Mouse (Mus musculus) C2C12 (cell line): ENCODE measurements at regions not wholly inside any gene's neighbourhood (a gene's known extent, or its start where the extent isn't known, plus 50 kb on each side); places are given as distances from the start of the nearest gene placed in this dataset.

Experiments
- H3K27me3 ChIP-seq: one replicate; pipeline ENCODE4 v1.6.1; 2011; ENCODE audit not compliant: control insufficient read depth, insufficient read depth, insufficient read length
- H3K36me3 ChIP-seq: one replicate; pipeline ENCODE4 v1.6.1; 2011; ENCODE audit not compliant: control insufficient read depth, insufficient read depth
- H3K4me3 ChIP-seq: one replicate; pipeline ENCODE4 v1.5.1; 2011; ENCODE audit warnings: mild to moderate bottlenecking, control low read depth; ENCODE audit not compliant: poor library complexity, insufficient read depth, severe bottlenecking
- H3K79me2 ChIP-seq: one replicate; pipeline ENCODE4 v1.6.1; 2011; ENCODE audit not compliant: control insufficient read depth, insufficient read depth
- H3K79me3 ChIP-seq: one replicate; pipeline ENCODE4 v1.6.1; 2011; ENCODE audit warnings: low read depth, control low read depth
- H3ac ChIP-seq: one replicate; pipeline ENCODE3; 2011; ENCODE audit warnings: low read depth; ENCODE audit not compliant: control insufficient read depth, insufficient read length
- CEBPB ChIP-seq: IDR thresholded peaks from one replicate; pipeline ENCODE4 v1.6.1; 2011; ENCODE audit warnings: low read depth, mild to moderate bottlenecking, control low read depth, moderate library complexity
- CTCF ChIP-seq: IDR thresholded peaks from one replicate; pipeline ENCODE4 v1.5.1; 2011; ENCODE audit not compliant: control insufficient read depth, insufficient read depth, insufficient read length
- FOSL1 ChIP-seq: IDR thresholded peaks from one replicate; pipeline ENCODE4 v1.8.0; 2011; ENCODE audit warnings: mild to moderate bottlenecking, low read length; ENCODE audit not compliant: poor library complexity, insufficient read depth, severe bottlenecking
- MAX ChIP-seq: IDR thresholded peaks from one replicate; pipeline ENCODE4 v1.6.1; 2011; ENCODE audit warnings: mild to moderate bottlenecking, control low read depth
- MYOD1 ChIP-seq: IDR thresholded peaks from one replicate; pipeline ENCODE4 v1.6.1; 2011; ENCODE audit warnings: low read depth; ENCODE audit not compliant: control insufficient read depth, insufficient read length
- MYOG ChIP-seq: IDR thresholded peaks from one replicate; pipeline ENCODE4 v1.6.1; 2011; ENCODE audit not compliant: control insufficient read depth, insufficient read length; ENCODE audit errors: extremely low read depth
- USF1 ChIP-seq: IDR thresholded peaks from one replicate; pipeline ENCODE4 v1.6.1; 2011; ENCODE audit warnings: low read depth, mild to moderate bottlenecking, control low read depth, moderate library complexity

- no peak for TF ChIP-seq USF1
- no peak for TF ChIP-seq CEBPB
- TF ChIP-seq MYOD1: no peak
- TF ChIP-seq MAX: no peak
- no peak for TF ChIP-seq MYOG
- no peak for TF ChIP-seq FOSL1
- TF ChIP-seq CTCF: no peak
- no peaks in the 10 kb centered on the region for H3K79me2 ChIP-seq
- no peaks in the 10 kb centered on the region for H3K79me3 ChIP-seq
- H3ac ChIP-seq: no peak overlapping the region
- H3K4me3 ChIP-seq: no peak overlapping the region
- H3K36me3 ChIP-seq: no peaks in the 10 kb centered on the region
- H3K27me3 ChIP-seq: peaks cover 41% of the 10 kb centered on the region
Measured at GRCm38 (mm10) chr5:76067881-76068280, 72.2 kb upstream of the Srd5a3 start.

DNA sequence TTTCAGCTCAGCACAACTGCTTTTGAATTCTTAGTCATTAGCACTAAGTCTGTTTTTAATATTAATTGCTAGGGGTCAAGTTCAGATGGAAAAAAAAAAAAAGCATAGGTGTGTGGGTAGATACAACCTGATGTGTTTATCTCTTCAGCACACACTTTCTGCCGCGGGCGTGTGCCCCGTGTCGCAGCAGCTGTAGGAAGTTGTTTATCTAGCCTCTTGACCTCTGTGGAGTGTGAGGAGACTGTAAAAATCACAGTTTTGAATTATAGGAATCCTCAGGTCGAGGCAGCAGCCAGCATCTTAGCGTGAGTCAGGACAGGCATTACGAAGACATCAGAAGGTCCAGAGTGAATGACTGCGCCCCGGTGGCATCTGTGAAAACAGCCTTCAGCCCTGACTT is 72.8 kb upstream of the Srd5a3 start:
- no peak for TF ChIP-seq MYOD1
- TF ChIP-seq CTCF: no peak
- no peak for TF ChIP-seq FOSL1
- no peak for TF ChIP-seq CEBPB
- TF ChIP-seq USF1: no peak
- no peak for TF ChIP-seq MAX
- no peak for TF ChIP-seq MYOG
- Histone ChIP-seq H3ac (no peak overlapping the region), H3K27me3 (peaks cover 37% of the 10 kb centered on the region), H3K79me2 (no peaks in the 10 kb centered on the region), H3K4me3 (no peak overlapping the region), H3K36me3 (no peaks in the 10 kb centered on the region), H3K79me3 (no peaks in the 10 kb centered on the region)

- no peaks in the 10 kb centered on the region for H3K79me3 ChIP-seq
- no peaks in the 10 kb centered on the region for H3K79me2 ChIP-seq
- no peaks in the 10 kb centered on the region for H3K36me3 ChIP-seq
- H3K4me3 ChIP-seq: no peak overlapping the region
- no peak overlapping the region for H3ac ChIP-seq
- TF ChIP-seq USF1 (no peak), MYOG (no peak), CEBPB (no peak), FOSL1 (no peak), CTCF (no peak), MAX (no peak), MYOD1 (no peak)
- H3K27me3 ChIP-seq: peaks cover 33% of the 10 kb centered on the region
Measured at GRCm38 (mm10) chr5:76065789-76066188, 74.3 kb upstream of the Srd5a3 start.

- H3ac ChIP-seq: no peak overlapping the region
- H3K79me3 ChIP-seq: no peaks in the 10 kb centered on the region
- no peak overlapping the region for H3K4me3 ChIP-seq
- no peaks in the 10 kb centered on the region for H3K36me3 ChIP-seq
- no peak for TF ChIP-seq MYOD1
- TF ChIP-seq CEBPB: no peak
- no peak for TF ChIP-seq FOSL1
- TF ChIP-seq MYOG: no peak
- peaks cover 33% of the 10 kb centered on the region for H3K27me3 ChIP-seq
- H3K79me2 ChIP-seq: no peaks in the 10 kb centered on the region
Measured at GRCm38 (mm10) chr5:76065227-76065626, 74.8 kb upstream of the Srd5a3 start.

DNA sequence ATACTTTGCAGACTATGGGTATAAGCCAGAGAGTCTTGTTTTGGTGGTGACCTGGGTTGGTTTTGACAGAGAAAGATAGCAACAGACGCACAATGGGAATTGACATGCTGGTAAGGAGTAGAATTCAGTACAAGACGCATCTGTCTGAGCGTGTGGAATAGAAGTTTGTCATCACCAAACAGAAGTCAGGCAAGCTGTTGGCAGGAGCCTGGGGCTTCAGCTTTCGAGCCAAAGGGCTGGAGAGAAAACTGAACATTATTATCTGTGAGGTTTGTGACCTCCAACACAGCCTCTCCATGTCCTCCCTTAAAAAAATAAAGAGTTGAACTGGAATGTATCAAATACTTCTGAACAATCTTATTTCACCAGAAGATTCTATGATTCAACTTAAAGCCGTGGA is 75.4 kb upstream of the Srd5a3 start:
- Histone ChIP-seq H3K79me3 (no peaks in the 10 kb centered on the region), H3ac (no peak overlapping the region), H3K27me3 (peaks cover 29% of the 10 kb centered on the region), H3K36me3 (no peaks in the 10 kb centered on the region), H3K4me3 (no peak overlapping the region), H3K79me2 (no peaks in the 10 kb centered on the region)
- TF ChIP-seq CTCF: no peak
- TF ChIP-seq CEBPB: no peak
- no peak for TF ChIP-seq MYOD1
- TF ChIP-seq MAX: no peak
- no peak for TF ChIP-seq MYOG
- no peak for TF ChIP-seq FOSL1
- TF ChIP-seq USF1: no peak

- no peak for TF ChIP-seq FOSL1
- no peak for TF ChIP-seq CEBPB
- no peak for TF ChIP-seq MYOG
- TF ChIP-seq USF1: no peak
- TF ChIP-seq MYOD1: no peak
- TF ChIP-seq CTCF: no peak
- no peak for TF ChIP-seq MAX
- Histone ChIP-seq H3K79me2 (no peaks in the 10 kb centered on the region), H3K79me3 (no peaks in the 10 kb centered on the region), H3ac (no peak overlapping the region), H3K36me3 (no peaks in the 10 kb centered on the region), H3K27me3 (peaks cover 32% of the 10 kb centered on the region), H3K4me3 (no peak overlapping the region)
Measured at GRCm38 (mm10) chr5:76063473-76063872, 76.6 kb upstream of the Srd5a3 start.
